Mouse (Mus musculus): ENCODE results near the gene Hivep3.

- TF ChIP-seq CTCF (IDR thresholded peaks at IDR 0.05; ENCODE audit: low read depth, low read length) (no peak), POLR2A (IDR thresholded peaks at IDR 0.05; ENCODE audit: extremely low read depth, insufficient read depth, low read length) (no peak)
Measured at GRCm38 (mm10) chr4:119882401-119882800, 148.8 kb downstream of the Hivep3 start.
